Mouse (Mus musculus) heart, embryonic 15.5 days (tissue): ENCODE measurements around the gene Phc1. TPM values are rescaled to one million over a fixed set of nuclear protein-coding genes. Genes with fewer than 3 reads are reported as not detected.

Experiments
- ATAC-seq: fragments of 200-750 bp; cut with Nextera tagmentation; replicated peaks from 2 replicates; pipeline ENCODE4 v1.8.0; 2017; ENCODE audit warnings: low read depth, moderate TSS enrichment; ENCODE audit not compliant: insufficient number of reproducible peaks, insufficient read depth, low FRiP score
- H3K27ac ChIP-seq: fragments of 300-500 bp; sonication (generic); 2 replicates; pipeline ENCODE4 v1.5.1; 2015; ENCODE audit warnings: mild to moderate bottlenecking, inconsistent platforms
- H3K27me3 ChIP-seq: fragments of 300-500 bp; sonication (generic); 2 replicates; pipeline ENCODE4 v1.6.1; 2015; ENCODE audit warnings: inconsistent platforms
- H3K36me3 ChIP-seq: fragments of 300-500 bp; sonication (generic); 2 replicates; pipeline ENCODE4 v1.6.1; 2015; ENCODE audit warnings: mild to moderate bottlenecking, inconsistent platforms
- H3K4me1 ChIP-seq: fragments of 300-500 bp; sonication (generic); replicated peaks from 2 replicates; pipeline ENCODE4 v1.6.1; 2015; ENCODE audit warnings: inconsistent platforms
- H3K4me2 ChIP-seq: fragments of 300-500 bp; sonication (generic); 2 replicates; pipeline ENCODE4 v1.6.1; 2015; ENCODE audit warnings: inconsistent platforms, mild to moderate bottlenecking, moderate library complexity
- H3K4me3 ChIP-seq: fragments of 300-500 bp; sonication (generic); 2 replicates; pipeline ENCODE4 v1.5.1; 2015; ENCODE audit warnings: mild to moderate bottlenecking, inconsistent platforms
- H3K9ac ChIP-seq: fragments of 300-500 bp; sonication (generic); 2 replicates; pipeline ENCODE4 v1.6.1; 2015; ENCODE audit warnings: mild to moderate bottlenecking, inconsistent platforms
- H3K9me3 ChIP-seq: fragments of 300-500 bp; sonication (generic); replicated peaks from 2 replicates; pipeline ENCODE4 v1.6.1; 2016; ENCODE audit warnings: inconsistent platforms
- WGBS: fragments of 180-500 bp; shearing (Covaris S2); methylation state at CpG from one replicate; pipeline ENCODE4 v1.1.7; 2015; ENCODE audit warnings: mixed read lengths; 5-methylcytosine and 5-hydroxymethylcytosine counted together
- polyA plus RNA-seq: library from polyadenylated mRNA; unstranded; fragments of >200 nt; fragmentation: Nextera tagmentation; extraction: Ambion mirVana; gene quantifications from 2 replicates; pipeline ENCODE4 v1.2.1, GENCODE M21; 2015

Phc1 gene
- polyA plus RNA-seq, 1 experiment from 2014 or later = 8.5 TPM

GRCm38 (mm10) chr6:122337546-122337945 is 2.8 kb downstream of the Phc1 start:
- no peaks in the 10 kb centered on the region for H3K27me3 ChIP-seq
- no peaks in the 10 kb centered on the region for H3K9me3 ChIP-seq
- H3K9ac ChIP-seq = no peak overlapping the region
- no peak overlapping the region for H3K4me3 ChIP-seq
- no peak overlapping the region for H3K27ac ChIP-seq
- peaks cover 17% of the 10 kb centered on the region for H3K4me1 ChIP-seq
- peaks cover 24% of the 10 kb centered on the region for H3K36me3 ChIP-seq
- H3K4me2 ChIP-seq = no peak overlapping the region
- no peak for ATAC-seq
- 50% methylated on average over 6 of the region's 6 CpGs for WGBS

GRCm38 (mm10) chr6:122334786-122335340 is 5.5 kb downstream of the Phc1 start:
- Histone ChIP-seq H3K27ac (no peak overlapping the region), H3K27me3 (no peaks in the 10 kb centered on the region), H3K4me3 (no peak overlapping the region), H3K36me3 (peaks cover 38% of the 10 kb centered on the region), H3K9ac (no peak overlapping the region), H3K4me2 (no peak overlapping the region), H3K4me1 (peaks cover 13% of the 10 kb centered on the region), H3K9me3 (no peaks in the 10 kb centered on the region)
- no peak for ATAC-seq
- 81% methylated on average over 7 of the region's 7 CpGs for WGBS

DNA sequence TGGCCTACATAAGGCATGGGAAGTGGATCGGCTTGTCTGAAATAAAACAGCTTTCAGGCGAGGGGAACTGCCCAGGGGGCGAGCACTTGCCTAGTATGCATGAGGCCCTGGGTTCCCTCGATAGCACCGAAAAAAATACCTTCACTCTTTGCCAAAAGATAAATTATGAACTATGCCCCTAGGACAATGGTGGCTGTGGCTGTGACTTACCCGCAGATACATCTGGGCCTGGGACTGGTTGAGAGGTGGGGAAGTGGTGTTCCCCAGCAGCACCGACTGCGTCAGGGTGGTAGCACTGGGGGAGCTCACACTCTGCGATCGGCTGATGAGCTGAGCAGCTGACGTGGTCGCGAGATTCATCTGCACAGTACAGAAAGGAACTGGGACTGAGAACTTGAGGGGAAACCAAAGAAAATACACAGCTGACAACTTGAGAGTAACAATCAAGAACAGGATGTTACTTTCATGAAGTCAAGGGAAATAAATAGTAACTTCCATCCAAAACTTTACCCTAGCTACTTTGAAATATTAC is 7.2 kb downstream of the Phc1 start:
- WGBS = 76% methylated on average over 13 of the region's 13 CpGs
- Histone ChIP-seq H3K36me3 (peaks cover 42% of the 10 kb centered on the region), H3K9ac (no peak overlapping the region), H3K9me3 (no peaks in the 10 kb centered on the region), H3K27me3 (no peaks in the 10 kb centered on the region), H3K27ac (no peak overlapping the region), H3K4me1 (peaks cover 5% of the 10 kb centered on the region; the same call in 1 of the 2 replicates), H3K4me3 (no peak overlapping the region), H3K4me2 (no peak overlapping the region)
- 0 out of 2 replicates have a peak, but pooled peaks have one; percentile 62 for ATAC-seq

GRCm38 (mm10) chr6:122325361-122325975 is 14.9 kb downstream of the Phc1 start:
- Histone ChIP-seq H3K4me3 (no peak overlapping the region), H3K27ac (no peak overlapping the region), H3K9ac (no peak overlapping the region), H3K27me3 (no peaks in the 10 kb centered on the region), H3K4me2 (no peak overlapping the region), H3K9me3 (no peaks in the 10 kb centered on the region), H3K4me1 (no peaks in the 10 kb centered on the region), H3K36me3 (peaks cover 42% of the 10 kb centered on the region)
- ATAC-seq = no peak
- 87% methylated on average over 6 of the region's 6 CpGs for WGBS

GRCm38 (mm10) chr6:122318726-122319125 is 21.6 kb downstream of the Phc1 start:
- WGBS = 90% methylated on average over 1 of the region's 1 CpGs
- ATAC-seq = no peak

DNA sequence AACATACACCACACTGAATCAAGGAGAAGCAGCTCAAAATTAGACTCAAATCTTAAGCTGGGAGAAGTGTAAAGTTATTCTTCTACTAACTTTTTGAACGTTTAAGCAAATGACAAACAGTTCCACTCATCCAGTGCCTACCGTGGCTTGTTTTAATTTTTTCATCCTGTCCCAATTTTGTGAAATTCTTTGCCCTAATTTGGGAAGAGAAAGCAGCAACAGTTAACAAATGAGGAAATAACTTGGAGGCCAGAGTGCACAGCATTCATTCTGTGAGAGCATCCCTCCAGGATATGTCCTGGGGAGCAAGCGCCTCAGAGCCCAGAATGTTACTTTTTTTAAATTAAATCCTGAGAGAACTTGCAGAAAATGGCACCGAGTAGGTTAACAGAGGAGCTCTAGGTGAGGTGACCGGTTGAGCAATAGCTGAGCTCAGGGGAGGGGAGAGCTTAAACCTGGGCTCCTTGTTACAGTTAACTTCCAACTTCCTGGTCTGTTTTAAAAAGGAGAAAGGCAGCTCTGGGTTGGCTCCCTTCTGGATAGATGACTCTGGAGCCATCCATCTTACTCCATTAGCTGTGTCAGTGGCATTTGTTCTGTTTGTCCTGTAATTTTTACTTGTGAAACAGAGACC is 30.1 kb downstream of the Phc1 start:
- no peak for ATAC-seq
- peaks cover 18% of the 10 kb centered on the region for H3K4me1 ChIP-seq
- peak overlapping the region; percentile 94; the same call in 1 of the 2 replicates for H3K9ac ChIP-seq
- no peak overlapping the region for H3K27ac ChIP-seq
- peak overlapping the region; percentile 85 for H3K4me3 ChIP-seq
- H3K9me3 ChIP-seq = no peaks in the 10 kb centered on the region
- 60% methylated on average over 5 of the region's 5 CpGs for WGBS
- no peaks in the 10 kb centered on the region for H3K27me3 ChIP-seq
- peak overlapping the region; percentile 77 for H3K4me2 ChIP-seq
- peaks cover 29% of the 10 kb centered on the region for H3K36me3 ChIP-seq

More at GRCm38 (mm10) chr6:122318726-122319125, 21.6 kb downstream of the Phc1 start:
- Histone ChIP-seq H3K9me3 (no peaks in the 10 kb centered on the region), H3K4me1 (no peaks in the 10 kb centered on the region), H3K27ac (no peak overlapping the region), H3K9ac (no peak overlapping the region), H3K36me3 (peaks cover 94% of the 10 kb centered on the region), H3K4me2 (no peak overlapping the region), H3K27me3 (no peaks in the 10 kb centered on the region), H3K4me3 (no peak overlapping the region)

DNA sequence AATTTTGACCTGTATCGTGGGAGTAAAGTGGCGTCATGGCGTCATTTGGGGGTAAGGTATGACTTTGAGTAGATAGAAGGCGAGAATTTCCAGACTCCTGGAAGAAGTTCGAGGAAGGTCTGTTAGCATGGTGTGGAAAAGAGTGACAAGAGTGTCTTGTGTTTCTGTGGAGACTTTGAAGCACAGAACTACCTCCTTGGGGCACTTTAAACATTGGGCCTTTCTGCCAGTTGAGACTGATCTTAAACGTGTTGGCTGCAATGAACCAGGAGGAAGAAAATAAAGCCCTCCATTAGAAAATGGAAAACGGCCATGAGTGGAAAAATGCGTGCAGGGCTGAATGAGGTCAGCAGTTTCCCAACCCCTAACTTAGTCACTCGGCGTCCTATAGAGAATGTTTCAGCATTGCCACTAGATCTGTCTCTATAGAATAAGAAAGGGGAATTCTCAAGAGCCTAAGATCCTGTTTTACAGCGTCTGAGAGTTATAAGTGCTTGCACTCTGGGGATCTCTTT is 30.9 kb downstream of the Phc1 start:
- ATAC-seq = no peak
- Histone ChIP-seq H3K4me1 (peaks cover 18% of the 10 kb centered on the region), H3K27ac (peak overlapping the region; percentile 80; the same call in 1 of the 2 replicates), H3K27me3 (no peaks in the 10 kb centered on the region), H3K4me3 (peak overlapping the region; percentile 85), H3K4me2 (peak overlapping the region; percentile 77), H3K36me3 (peaks cover 21% of the 10 kb centered on the region), H3K9me3 (no peaks in the 10 kb centered on the region), H3K9ac (peak overlapping the region; percentile 94)
- WGBS = 6% methylated on average over 11 of the region's 11 CpGs

GRCm38 (mm10) chr6:122308505-122309393 is 31.6 kb downstream of the Phc1 start, which contains the start of gene M6pr:
TSS of gene M6pr (plus strand) at chr6:122308720.
- Histone ChIP-seq H3K4me2 (peak within 1 kb of the TSS; percentile 77), H3K36me3 (peaks cover 13% of the 10 kb centered on the region), H3K27ac (peak within 1 kb of the TSS; percentile 80), H3K4me1 (peaks cover 18% of the 10 kb centered on the region), H3K9me3 (no peaks in the 10 kb centered on the region), H3K9ac (peak within 1 kb of the TSS; percentile 94), H3K27me3 (no peaks in the 10 kb centered on the region), H3K4me3 (peak within 1 kb of the TSS; percentile 85)
- ATAC-seq = peak; percentile 98
- WGBS = under 1% methylated on average over 49 of the region's 49 CpGs

GRCm38 (mm10) chr6:122308136-122308504 is 32.2 kb downstream of the Phc1 start:
- Histone ChIP-seq H3K4me3 (peak overlapping the region; percentile 85), H3K27ac (no peak overlapping the region), H3K4me2 (peak overlapping the region; percentile 77; the same call in 1 of the 2 replicates), H3K36me3 (peaks cover 7% of the 10 kb centered on the region), H3K9me3 (no peaks in the 10 kb centered on the region), H3K27me3 (no peaks in the 10 kb centered on the region), H3K4me1 (peaks cover 18% of the 10 kb centered on the region), H3K9ac (no peak overlapping the region)
- ATAC-seq = no peak; the same call in 1 of the 2 replicates
- 68% methylated on average over 6 of the region's 6 CpGs for WGBS

DNA sequence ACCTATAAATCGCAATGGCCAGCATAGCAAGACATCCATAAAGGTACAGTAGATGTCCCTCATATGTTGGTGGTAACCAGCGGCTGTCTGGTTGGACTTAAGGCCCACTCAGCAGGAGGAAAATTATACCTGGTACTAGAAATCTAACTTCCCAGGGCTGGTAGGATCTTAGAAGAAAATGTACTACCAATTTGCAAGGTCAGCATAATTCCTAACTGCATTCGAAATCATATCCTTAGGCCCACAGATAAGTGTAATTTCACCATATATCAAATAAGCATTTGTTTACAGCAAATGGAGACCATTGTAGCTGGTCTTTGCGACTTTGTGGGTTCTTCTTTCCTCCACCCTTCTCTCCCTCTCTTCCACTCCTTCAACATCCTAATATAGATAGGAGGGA is 33.7 kb downstream of the Phc1 start:
- no peaks in the 10 kb centered on the region for H3K36me3 ChIP-seq
- no peak overlapping the region for H3K9ac ChIP-seq
- WGBS = 78% methylated on average over 4 of the region's 4 CpGs
- H3K4me3 ChIP-seq = no peak overlapping the region
- no peak overlapping the region for H3K27ac ChIP-seq
- no peaks in the 10 kb centered on the region for H3K27me3 ChIP-seq
- H3K9me3 ChIP-seq = no peaks in the 10 kb centered on the region
- no peak for ATAC-seq
- H3K4me1 ChIP-seq = peaks cover 18% of the 10 kb centered on the region
- H3K4me2 ChIP-seq = no peak overlapping the region
